Mouse (Mus musculus) myocyte (in vitro differentiated cells): ENCODE results near the gene Il23r. TPM values are rescaled to one million over a fixed set of nuclear protein-coding genes. Genes with fewer than 3 reads are reported as not detected.

Source experiments
- H3K27me3 ChIP-seq: one replicate; pipeline ENCODE4 v1.6.1; 2011; ENCODE audit not compliant: control insufficient read depth, insufficient read depth, insufficient read length
- H3K36me3 ChIP-seq: one replicate; pipeline ENCODE4 v1.6.1; 2011; ENCODE audit not compliant: control insufficient read depth, insufficient read depth
- H3K4me2 ChIP-seq: one replicate; pipeline ENCODE4 v1.6.1; 2011; ENCODE audit warnings: low read depth, control low read depth
- H3K4me3 ChIP-seq: one replicate; pipeline ENCODE4 v1.5.1; 2011; ENCODE audit warnings: mild to moderate bottlenecking, control low read depth, moderate library complexity
- H3K79me2 ChIP-seq: one replicate; pipeline ENCODE4 v1.6.1; 2011; ENCODE audit not compliant: control insufficient read depth, insufficient read depth
- H3ac ChIP-seq: one replicate; pipeline ENCODE4 v1.6.1; 2011; ENCODE audit not compliant: control insufficient read depth, insufficient read length
- CEBPB ChIP-seq: IDR thresholded peaks from 2 replicates; pipeline ENCODE4 v1.6.1; 2011; ENCODE audit warnings: mild to moderate bottlenecking, moderate library complexity; ENCODE audit not compliant: poor library complexity, insufficient read depth, severe bottlenecking
- E2F4 ChIP-seq: IDR thresholded peaks from one replicate; pipeline ENCODE4 v1.6.1; 2011; ENCODE audit warnings: mild to moderate bottlenecking, control low read depth, moderate library complexity; ENCODE audit not compliant: insufficient read depth
- MAX ChIP-seq: IDR thresholded peaks from one replicate; pipeline ENCODE4 v1.6.1; 2011; ENCODE audit warnings: low read depth, mild to moderate bottlenecking, control low read depth
- MYOD1 ChIP-seq, 3 experiments: IDR thresholded peaks; one replicate each; pipeline ENCODE4 v1.6.1; 2011; ENCODE audit warnings: control low read depth in 2 of 3, low read depth in 2 of 3, mild to moderate bottlenecking in 2 of 3, moderate library complexity in 1 of 3; ENCODE audit not compliant: insufficient read length in 2 of 3, control insufficient read depth in 1 of 3
- MYOG ChIP-seq, 3 experiments: IDR thresholded peaks; one replicate each; pipeline ENCODE4 v1.6.1; 2011; ENCODE audit warnings: control low read depth in 2 of 3, low read depth in 2 of 3, mild to moderate bottlenecking in 2 of 3; ENCODE audit not compliant: insufficient read length in 2 of 3, control insufficient read depth in 1 of 3, insufficient read depth in 1 of 3
- POLR2A ChIP-seq: IDR thresholded peaks from one replicate; pipeline ENCODE4 v1.6.1; 2011; ENCODE audit warnings: low read depth, mild to moderate bottlenecking, control low read depth, moderate library complexity; ENCODE audit not compliant: insufficient read length
- POLR2AphosphoS2 ChIP-seq: IDR thresholded peaks from one replicate; pipeline ENCODE4 v1.6.1; 2011; ENCODE audit warnings: low read depth, control low read depth; ENCODE audit not compliant: insufficient read length
- REST ChIP-seq: IDR thresholded peaks from one replicate; pipeline ENCODE4 v1.6.1; 2011; ENCODE audit warnings: mild to moderate bottlenecking, control low read depth, moderate library complexity; ENCODE audit not compliant: insufficient read depth, insufficient read length
- SRF ChIP-seq: IDR thresholded peaks from one replicate; pipeline ENCODE4 v1.6.1; 2011; ENCODE audit warnings: low read depth; ENCODE audit not compliant: control insufficient read depth, insufficient read length
- TCF12 ChIP-seq: IDR thresholded peaks from one replicate; pipeline ENCODE4 v1.6.1; 2011; ENCODE audit warnings: mild to moderate bottlenecking, control low read depth; ENCODE audit not compliant: poor library complexity, insufficient read depth, severe bottlenecking
- TCF3 ChIP-seq: IDR thresholded peaks from one replicate; pipeline ENCODE4 v1.6.1; 2011; ENCODE audit warnings: low read depth, control low read depth; ENCODE audit not compliant: insufficient read length
- USF1 ChIP-seq: IDR thresholded peaks from one replicate; pipeline ENCODE4 v1.6.1; 2011; ENCODE audit warnings: low read depth, mild to moderate bottlenecking, control low read depth, moderate library complexity
- polyA plus RNA-seq: library from polyadenylated mRNA; unstranded; fragments of >200 nt; fragmentation: generic; extraction: Trizol; gene quantifications from one replicate; pipeline ENCODE4 v1.2.1, GENCODE M21; 2012; ENCODE audit warnings: missing spikeins

Il23r gene
- polyA plus RNA-seq, 1 experiment, result not detected

DNA sequence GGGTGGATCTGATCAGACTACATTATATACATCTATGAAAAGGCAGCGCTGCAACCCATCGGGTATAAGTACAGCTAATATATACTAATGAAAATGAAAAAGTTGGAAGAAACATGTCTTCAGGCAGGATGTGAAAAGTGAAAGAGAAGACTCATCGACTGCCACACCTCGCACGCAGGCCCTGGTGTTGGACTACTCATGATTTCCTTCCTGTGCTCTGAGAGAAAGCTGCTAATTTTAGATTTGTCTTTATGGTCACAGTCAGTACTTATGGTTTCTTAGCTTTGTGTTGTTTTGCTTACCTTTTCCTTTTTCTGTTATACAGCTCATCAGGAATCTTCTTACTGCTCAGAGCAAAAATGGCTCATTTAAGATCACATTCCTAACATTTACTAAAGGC, 76.4 kb downstream of the Il23r start:
- Histone ChIP-seq H3K79me2 (no peaks in the 10 kb centered on the region), H3K4me3 (no peak overlapping the region), H3K27me3 (no peaks in the 10 kb centered on the region), H3ac (no peak overlapping the region), H3K36me3 (no peaks in the 10 kb centered on the region), H3K4me2 (no peak overlapping the region)
- TF ChIP-seq MAX, result no peak

DNA sequence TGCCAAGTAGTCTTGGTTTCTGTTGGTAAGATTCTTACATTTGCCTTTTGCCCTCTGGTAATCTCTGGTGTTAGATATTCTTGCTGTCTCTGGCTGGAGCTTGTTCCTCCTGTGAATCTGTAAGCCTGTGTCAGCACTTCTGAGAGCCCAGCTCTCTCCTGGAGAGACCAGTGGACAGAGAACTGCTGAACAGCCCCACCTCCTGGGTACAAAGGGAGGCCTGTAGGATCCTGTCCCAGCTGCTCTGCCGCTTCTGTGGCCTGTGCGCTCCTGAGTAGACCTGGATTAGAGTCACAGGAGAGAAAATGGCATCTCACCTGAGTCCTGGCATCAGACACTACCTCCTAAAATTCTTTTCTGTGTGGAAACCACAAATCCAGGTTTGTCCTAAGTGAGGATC, 78.3 kb downstream of the Il23r start:
- Histone ChIP-seq H3K36me3 (no peaks in the 10 kb centered on the region), H3K4me3 (no peak overlapping the region), H3K27me3 (no peaks in the 10 kb centered on the region), H3K79me2 (no peaks in the 10 kb centered on the region), H3ac (no peak overlapping the region), H3K4me2 (no peak overlapping the region)
- TF ChIP-seq POLR2A (no peak), MYOD1 (IDR thresholded peaks at IDR 0.05; ENCODE audit: control insufficient read depth in 1 of 3, insufficient read length in 2 of 3, low read depth in 2 of 3) (no peak)

DNA sequence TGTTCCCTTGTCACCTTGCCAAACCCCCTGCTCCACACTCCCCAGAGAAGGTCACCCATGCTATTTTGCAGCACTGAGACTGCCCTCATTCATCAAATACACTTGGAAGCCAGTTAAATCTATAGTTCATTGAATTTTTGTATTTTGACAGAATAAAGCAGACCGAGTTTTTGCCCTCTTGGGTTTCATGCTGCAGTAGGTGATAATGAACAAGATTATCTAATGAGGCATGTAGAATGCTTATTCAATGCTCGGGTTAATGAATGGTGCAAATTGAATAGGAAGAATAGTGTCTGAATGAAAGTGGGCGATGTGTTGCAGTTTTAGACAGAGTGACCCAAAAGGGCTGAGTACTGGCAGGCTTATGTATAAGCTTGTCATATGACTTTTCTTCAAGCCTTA, 86.4 kb downstream of the Il23r start:
- Histone ChIP-seq H3K79me2 (no peaks in the 10 kb centered on the region), H3K4me3 (no peak overlapping the region), H3K4me2 (no peak overlapping the region), H3K36me3 (no peaks in the 10 kb centered on the region), H3ac (no peak overlapping the region), H3K27me3 (no peaks in the 10 kb centered on the region)
- TF ChIP-seq TCF12 (no peak), POLR2A (no peak), POLR2AphosphoS2 (no peak), E2F4 (no peak), REST (no peak), USF1 (no peak), MAX (no peak), CEBPB (no peak), SRF (no peak), MYOG (IDR thresholded peaks at IDR 0.05; ENCODE audit: control insufficient read depth in 1 of 3, insufficient read depth in 1 of 3, insufficient read length in 2 of 3, low read depth in 2 of 3) (no peak), TCF3 (no peak), MYOD1 (IDR thresholded peaks at IDR 0.05; ENCODE audit: control insufficient read depth in 1 of 3, insufficient read length in 2 of 3, low read depth in 2 of 3) (no peak)

DNA sequence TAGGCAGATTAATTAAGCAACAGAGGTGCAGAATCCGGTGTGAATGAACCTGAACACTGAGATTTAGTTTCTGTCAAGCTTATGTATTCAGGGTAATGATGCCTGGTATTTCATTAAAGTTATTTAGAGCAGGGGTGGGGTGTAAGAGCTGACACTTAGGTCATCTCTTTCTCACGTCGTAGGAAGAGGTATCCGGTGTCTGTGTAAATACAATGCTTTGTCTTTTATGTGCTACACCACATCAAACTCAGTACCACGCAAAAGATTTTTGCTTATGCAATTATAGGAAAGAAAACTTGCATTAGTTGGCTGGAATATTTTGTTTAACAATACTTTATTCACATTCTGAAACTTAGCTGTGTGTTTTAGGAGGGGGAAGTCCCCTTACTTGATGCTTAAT, 92.1 kb downstream of the Il23r start:
- Histone ChIP-seq H3K36me3 (no peaks in the 10 kb centered on the region), H3K4me3 (no peak overlapping the region), H3K79me2 (no peaks in the 10 kb centered on the region), H3K27me3 (no peaks in the 10 kb centered on the region), H3K4me2 (no peak overlapping the region), H3ac (no peak overlapping the region)
- TF ChIP-seq E2F4 (no peak), POLR2AphosphoS2 (no peak), TCF12 (no peak)

DNA sequence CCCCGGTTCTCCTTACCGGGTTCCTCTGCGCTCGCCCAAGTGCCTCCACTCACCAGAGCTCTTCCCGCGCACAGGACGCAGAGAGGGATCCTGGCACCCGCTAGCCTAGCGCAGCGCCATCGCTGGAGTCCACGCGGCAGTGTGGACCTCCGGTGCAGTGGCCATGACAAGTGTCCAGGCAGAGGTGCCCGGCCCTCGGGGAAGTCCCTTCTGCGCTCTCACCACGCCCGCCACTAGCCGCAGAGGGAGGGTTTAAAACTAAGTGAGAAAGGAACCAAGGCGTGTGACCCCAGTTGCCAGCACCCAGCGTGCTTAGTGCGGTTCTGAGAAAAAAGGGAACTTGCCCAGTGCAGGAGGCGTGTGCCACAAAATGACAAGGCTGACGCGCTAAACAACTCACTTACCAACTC, 115.7 kb downstream of the Il23r start, which contains the start of gene Il12rb2:
TSS of gene Il12rb2 (minus strand) at position 207 of the 410 bp plus-strand sequence.
- H3K4me2 ChIP-seq, result peak within 1 kb of the TSS; percentile 18
- H3K36me3 ChIP-seq, result no peaks in the 10 kb centered on the region
- H3K79me2 ChIP-seq, result no peaks in the 10 kb centered on the region
- H3ac ChIP-seq, result no peak within 1 kb of the TSS
- TF ChIP-seq TCF12 (no peak), MYOG (IDR thresholded peaks at IDR 0.05; ENCODE audit: control insufficient read depth in 1 of 3, insufficient read depth in 1 of 3, insufficient read length in 2 of 3, low read depth in 2 of 3) (no peak), CEBPB (no peak), MYOD1 (IDR thresholded peaks at IDR 0.05; ENCODE audit: control insufficient read depth in 1 of 3, insufficient read length in 2 of 3, low read depth in 2 of 3) (no peak), E2F4 (no peak), USF1 (no peak), TCF3 (no peak), POLR2A (no peak), SRF (no peak), MAX (no peak), REST (no peak), POLR2AphosphoS2 (no peak)
- no peak within 1 kb of the TSS for H3K4me3 ChIP-seq
- H3K27me3 ChIP-seq, result peaks cover 10% of the 10 kb centered on the region

Other genes with a start within 250 kb of the Il23r start
- not detected for gene Il12rb2, start 115.7 kb downstream of the Il23r start, polyA plus RNA-seq
- not detected for gene Tacstd2, start 43.9 kb upstream of the Il23r start, polyA plus RNA-seq